Mouse (Mus musculus) layer of hippocampus, adult 6 months (tissue): ENCODE data around the gene Csrnp1. TPM values are rescaled to one million over a fixed set of nuclear protein-coding genes. Genes with fewer than 3 reads are reported as not detected.

ENCODE experiments used
- long read RNA-seq, 2 experiments: library from polyadenylated mRNA; unstranded; transcript quantifications; one replicate each; pipeline ENCODE4 v2.0.0; 2019 to 2020
- polyA plus RNA-seq: library from polyadenylated mRNA; unstranded; fragments of <200 nt; fragmentation: Nextera tagmentation; gene quantifications from 2 replicates; pipeline ENCODE4 v1.2.3, GENCODE M21; 2021

The Csrnp1 gene
- 1.5 and 1.7 TPM in 2 replicates for polyA plus RNA-seq
- long read RNA-seq, experiment 1, partial matches to known transcripts = 0 of 1 reads
- long read RNA-seq, experiment 1, other reads (novel, unspliced or antisense) = 1 of 1 reads
- long read RNA-seq, experiment 2, partial matches to known transcripts = 0 of 5 reads
- long read RNA-seq, experiment 2, other reads (novel, unspliced or antisense) = 5 of 5 reads

DNA sequence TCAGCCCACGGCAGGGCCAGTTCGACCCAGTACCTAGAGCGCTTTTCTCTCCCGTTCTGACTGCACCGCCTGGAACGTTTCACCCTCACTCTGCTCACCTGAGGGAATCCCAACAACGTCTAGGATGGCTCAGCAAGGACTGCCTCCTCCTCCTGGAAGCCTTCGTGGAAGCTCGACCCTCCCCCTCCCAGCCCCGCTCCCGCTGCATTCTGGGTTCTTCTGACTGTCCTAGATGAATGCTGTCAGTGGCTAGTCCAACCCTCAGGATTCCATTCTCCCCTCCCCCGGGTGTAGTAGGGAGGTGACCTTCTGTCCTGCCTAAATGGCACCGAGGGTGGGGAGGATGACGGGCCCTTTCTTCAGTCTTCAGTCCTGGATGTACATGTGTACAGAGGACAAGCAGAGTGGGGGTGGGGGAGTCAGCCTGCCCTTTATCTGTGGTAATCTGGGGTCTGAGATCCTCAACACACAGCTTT, at the start of gene Csrnp1:
Csrnp1 (minus strand) TSS at position 123 of the 476 bp plus-strand sequence.

DNA sequence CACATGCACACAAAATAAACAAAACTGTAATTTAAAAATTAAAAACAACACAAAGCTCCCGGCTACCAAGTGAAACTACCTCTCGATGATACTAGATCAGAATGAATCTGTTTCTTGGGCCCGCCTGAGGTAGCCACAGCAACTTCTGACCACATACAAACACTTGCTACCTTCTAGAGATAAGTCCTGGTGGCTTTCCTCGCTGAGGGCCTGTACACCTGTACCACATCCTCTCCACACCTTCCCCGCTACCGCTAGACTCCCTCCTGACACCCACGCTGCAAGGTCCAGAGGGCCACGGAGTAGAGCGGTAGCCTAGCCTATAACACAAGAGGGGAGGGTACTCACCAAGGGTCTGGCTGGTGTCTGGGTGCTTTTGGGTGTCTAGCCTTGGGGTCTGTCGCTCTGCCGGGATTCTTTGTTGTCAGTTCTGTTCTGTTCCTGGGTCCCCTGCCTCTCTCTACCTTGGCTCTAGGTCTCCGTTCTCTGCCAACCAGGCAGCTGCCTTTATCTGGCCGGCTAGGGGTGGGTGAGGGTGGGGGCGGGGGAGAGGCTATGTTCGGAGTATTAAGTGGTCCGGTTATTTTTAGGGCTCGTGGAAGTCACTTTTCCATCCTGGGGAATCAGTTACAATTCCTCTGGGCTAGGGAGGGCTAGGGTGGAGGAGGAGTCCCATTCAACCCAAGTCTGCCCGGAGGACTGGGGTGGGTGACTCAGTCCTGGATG, 38.8 kb upstream of the Csrnp1 start, which contains the start of gene Xirp1:
Xirp1 (minus strand) TSS at position 513 of the 726 bp plus-strand sequence.

DNA sequence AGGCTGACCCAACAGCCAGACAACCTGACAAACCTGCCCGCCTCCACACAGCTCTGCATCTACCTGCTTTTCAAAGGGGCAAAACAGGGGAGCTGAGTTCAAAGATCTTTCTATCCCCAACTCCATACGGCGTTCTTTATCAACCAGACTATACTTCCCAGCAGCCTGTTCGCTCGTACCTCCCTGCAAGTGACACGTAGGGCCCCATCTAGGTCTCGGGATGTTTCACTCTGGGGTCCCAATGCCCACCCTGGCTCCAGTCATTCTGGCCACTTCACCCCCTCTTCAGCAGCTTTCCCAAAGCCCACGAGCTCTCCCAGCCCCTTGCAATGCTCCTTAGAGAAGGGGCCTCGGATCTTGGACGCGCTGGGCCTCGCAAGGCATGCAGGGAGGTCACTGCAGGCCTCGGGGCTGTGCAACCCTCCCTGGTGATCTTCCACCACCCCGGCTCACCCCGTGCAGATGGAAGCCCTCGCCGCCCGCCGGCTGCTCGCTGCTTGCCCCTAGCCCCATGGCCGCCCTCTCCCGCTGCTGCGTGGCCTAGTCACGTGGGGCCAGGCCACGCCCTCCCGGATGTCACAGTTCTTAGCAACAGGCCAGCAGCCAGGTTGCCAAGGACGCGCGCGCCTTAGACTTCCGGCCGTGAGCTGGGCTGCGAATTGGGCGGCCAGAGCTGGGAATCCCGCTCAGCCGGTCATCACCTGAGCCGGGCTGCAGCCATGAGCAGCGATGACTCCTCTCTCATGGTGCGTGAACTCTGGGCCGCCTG, 47.3 kb downstream of the Csrnp1 start, which contains the start of the genes Gorasp1 and Ttc21a:
Gorasp1 (minus strand) TSS at position 561 of the 769 bp plus-strand sequence.
Ttc21a (plus strand) TSS at position 602 of the 769 bp plus-strand sequence.

Other genes starting within 250 kb of the Csrnp1 start
- gene Scn11a, start 159.2 kb downstream of the Csrnp1 start, polyA plus RNA-seq = 0.06 and 0.10 TPM in 2 replicates
- 21.7 and 24.9 TPM in 2 replicates for gene Wdr48, start 89.8 kb downstream of the Csrnp1 start, polyA plus RNA-seq
- 11.7 and 12.3 TPM in 2 replicates for gene Gorasp1, start 47.1 kb downstream of the Csrnp1 start, polyA plus RNA-seq
- gene Ttc21a, start 47.1 kb downstream of the Csrnp1 start, polyA plus RNA-seq = 0.54 and 1.3 TPM in 2 replicates
- not detected in 2 replicates for gene Xirp1, start 38.9 kb upstream of the Csrnp1 start, polyA plus RNA-seq
- 49.5 and 52.8 TPM in 2 replicates for gene Cx3cr1, start 85.2 kb upstream of the Csrnp1 start, polyA plus RNA-seq
- not detected in 2 replicates for gene Ccr8, start 107.5 kb upstream of the Csrnp1 start, polyA plus RNA-seq
- gene Slc25a38, start 125.7 kb upstream of the Csrnp1 start, polyA plus RNA-seq = 17.8 and 18.6 TPM in 2 replicates
- gene Rpsa, start 143.0 kb upstream of the Csrnp1 start, polyA plus RNA-seq = 536 and 612 TPM in 2 replicates
- gene Mobp, start 165.0 kb upstream of the Csrnp1 start, polyA plus RNA-seq = 133 and 154 TPM in 2 replicates